Mouse (Mus musculus) kidney, embryonic 16.5 days (tissue): ENCODE measurements around the gene Slc35f6. TPM values are rescaled to one million over a fixed set of nuclear protein-coding genes. Genes with fewer than 3 reads are reported as not detected.

Experiments
- ATAC-seq: fragments of 200-750 bp; cut with Nextera tagmentation; 2 replicates; pipeline ENCODE4 v1.8.0; 2017; ENCODE audit warnings: moderate TSS enrichment; ENCODE audit not compliant: low FRiP score, low TSS enrichment
- H3K27ac ChIP-seq: fragments of 300-500 bp; sonication (generic); 2 replicates; pipeline ENCODE4 v1.5.1; 2014; ENCODE audit warnings: low read length
- H3K27me3 ChIP-seq: fragments of 300-500 bp; sonication (generic); 2 replicates; pipeline ENCODE4 v1.6.1; 2014; ENCODE audit warnings: low read length, control low read depth, mixed read lengths; ENCODE audit not compliant: insufficient read depth
- H3K36me3 ChIP-seq: fragments of 300-500 bp; sonication (generic); 2 replicates; pipeline ENCODE4 v1.6.1; 2014; ENCODE audit warnings: low read length, control low read depth, mixed read lengths; ENCODE audit not compliant: insufficient read depth
- H3K4me1 ChIP-seq: fragments of 300-500 bp; sonication (generic); 2 replicates; pipeline ENCODE4 v1.6.1; 2014; ENCODE audit warnings: low read length, control low read depth, mixed read lengths; ENCODE audit not compliant: insufficient read depth
- H3K4me2 ChIP-seq: fragments of 300-500 bp; sonication (generic); replicated peaks from 2 replicates; pipeline ENCODE4 v1.6.1; 2014; ENCODE audit warnings: low read depth, low read length
- H3K4me3 ChIP-seq: fragments of 300-500 bp; sonication (generic); 2 replicates; pipeline ENCODE4 v1.5.1; 2014; ENCODE audit warnings: mild to moderate bottlenecking, low read length
- H3K9ac ChIP-seq: fragments of 300-500 bp; sonication (generic); replicated peaks from 2 replicates; pipeline ENCODE4 v1.6.1; 2014; ENCODE audit warnings: low read length
- H3K9me3 ChIP-seq: fragments of 300-500 bp; sonication (generic); 2 replicates; pipeline ENCODE4 v1.6.1; 2016; ENCODE audit warnings: low read length, control low read depth
- WGBS: fragments of 180-500 bp; shearing (Covaris S2); extraction: QIAGEN DNeasy Blood & Tissue Kit; methylation state at CpG from one replicate; pipeline ENCODE4 v1.1.7; 2014; 5-methylcytosine and 5-hydroxymethylcytosine counted together
- polyA plus RNA-seq: library from polyadenylated mRNA; unstranded; fragments of >200 nt; fragmentation: Nextera tagmentation; extraction: Ambion mirVana; gene quantifications from 2 replicates; pipeline ENCODE4 v1.2.1, GENCODE M21; 2015

Gene Slc35f6
- polyA plus RNA-seq, 1 experiment from 2014 or later: 31.0 TPM

DNA sequence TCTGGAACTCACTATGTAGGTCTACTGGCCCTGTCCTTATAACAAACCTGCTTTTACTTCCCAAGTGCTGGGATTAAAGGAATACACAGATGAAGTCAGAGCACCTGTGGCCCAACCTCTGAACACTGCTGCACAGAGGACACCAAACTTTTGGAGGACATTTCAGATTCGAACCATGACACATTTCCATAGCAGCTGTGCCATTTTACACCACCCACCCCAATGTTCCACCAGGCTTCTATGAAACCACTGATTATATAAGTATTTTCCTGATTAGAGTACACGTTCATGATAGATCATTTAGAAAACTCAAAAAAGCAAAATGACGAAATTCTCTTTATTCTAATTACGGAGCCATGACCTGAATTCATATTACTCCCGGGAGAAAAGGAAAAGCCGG, 18.2 kb downstream of the Slc35f6 start:
- Histone ChIP-seq H3K9ac (peak overlapping the region; percentile 70), H3K36me3 (peaks cover 10% of the 10 kb centered on the region), H3K27ac (peak overlapping the region; percentile 92), H3K27me3 (no peaks in the 10 kb centered on the region), H3K4me3 (peak overlapping the region; percentile 93), H3K9me3 (no peaks in the 10 kb centered on the region), H3K4me1 (peaks cover 22% of the 10 kb centered on the region), H3K4me2 (peak overlapping the region; percentile 60)
- ATAC-seq: no peak
- 51% methylated on average over 6 of the region's 6 CpGs for WGBS

DNA sequence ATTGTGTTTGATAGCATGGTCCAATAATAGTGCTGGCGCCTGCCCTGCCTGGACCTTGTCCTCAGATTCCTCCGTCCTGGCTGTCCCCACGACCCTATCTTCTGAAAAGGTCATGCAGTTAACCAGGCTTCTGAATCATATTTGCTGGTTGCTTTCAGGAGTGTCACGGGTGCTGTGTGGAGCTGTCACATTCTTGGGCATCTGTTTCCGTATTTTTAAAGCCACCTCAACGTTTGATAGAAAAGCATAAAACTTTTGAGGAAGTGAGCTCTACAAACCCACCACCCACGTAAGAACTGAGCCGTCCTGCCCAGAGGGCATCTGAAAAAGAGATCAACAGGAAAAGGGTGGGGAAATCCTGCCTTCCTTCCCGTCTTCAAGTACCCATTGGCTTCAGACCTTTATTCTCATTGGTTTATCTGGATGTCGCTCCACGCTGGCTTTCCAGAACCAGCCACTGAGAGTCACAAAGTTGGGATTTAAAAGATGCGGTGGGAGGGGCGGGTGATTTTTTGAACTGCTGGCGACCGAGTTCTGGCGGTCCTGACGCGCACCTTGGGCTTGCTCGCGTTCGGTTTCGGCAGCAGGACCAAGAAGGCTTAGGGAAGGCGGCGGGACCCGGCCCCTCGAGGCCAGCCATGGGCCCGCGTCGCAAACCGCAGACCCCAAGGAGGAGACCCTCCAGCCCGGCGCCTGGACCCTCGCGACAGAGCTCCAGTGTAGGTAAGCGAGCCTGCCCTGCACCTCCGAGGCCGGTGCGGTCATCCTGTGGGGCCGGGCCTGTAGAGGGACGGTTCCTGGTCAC, 18.9 kb downstream of the Slc35f6 start, which contains the start of gene Cenpa:
TSS of gene Cenpa (plus strand) at position 387 of the 805 bp plus-strand sequence.
- H3K4me2 ChIP-seq: peak within 1 kb of the TSS; percentile 60
- ATAC-seq: peak; percentile 97
- under 1% methylated on average over 40 of the region's 40 CpGs for WGBS

DNA sequence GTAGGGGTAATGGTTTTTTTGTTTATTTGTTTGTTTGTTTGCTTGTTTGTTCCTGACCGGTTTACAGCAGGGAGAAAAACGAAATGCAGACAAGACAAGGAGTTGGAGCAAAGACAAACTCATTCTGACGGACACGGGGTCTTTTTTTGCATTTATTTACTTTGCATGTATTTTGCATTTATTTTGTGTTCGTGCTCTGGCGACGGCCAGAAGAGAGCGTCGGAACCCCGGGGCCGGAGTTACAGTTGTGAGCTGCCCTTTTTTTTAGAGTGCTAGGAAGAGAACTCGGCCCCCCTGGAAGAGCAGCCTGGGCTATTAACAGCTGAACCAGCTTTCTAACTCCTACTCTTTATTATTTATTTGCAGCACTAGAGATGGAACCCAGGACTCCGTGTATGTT, 19.5 kb downstream of the Slc35f6 start:
- Histone ChIP-seq H3K27ac (peak overlapping the region; percentile 85), H3K4me1 (peaks cover 22% of the 10 kb centered on the region), H3K27me3 (no peaks in the 10 kb centered on the region), H3K4me3 (peak overlapping the region; percentile 93), H3K9me3 (no peaks in the 10 kb centered on the region), H3K36me3 (peaks cover 18% of the 10 kb centered on the region), H3K9ac (peak overlapping the region; percentile 91), H3K4me2 (peak overlapping the region; percentile 60)
- under 1% methylated on average over 13 of the region's 13 CpGs for WGBS
- ATAC-seq: no peak

More for the DNA sequence above, 18.9 kb downstream of the Slc35f6 start, which contains the start of gene Cenpa:
- Histone ChIP-seq H3K27ac (peak within 1 kb of the TSS; percentile 92), H3K9ac (peak within 1 kb of the TSS; percentile 91), H3K4me1 (peaks cover 22% of the 10 kb centered on the region), H3K36me3 (peaks cover 12% of the 10 kb centered on the region), H3K9me3 (no peaks in the 10 kb centered on the region), H3K4me3 (peak within 1 kb of the TSS; percentile 93), H3K27me3 (no peaks in the 10 kb centered on the region)

GRCm38 (mm10) chr5:30667686-30668085, 20.0 kb downstream of the Slc35f6 start:
- Histone ChIP-seq H3K27me3 (no peaks in the 10 kb centered on the region), H3K9me3 (no peaks in the 10 kb centered on the region), H3K4me2 (peak overlapping the region; percentile 60), H3K27ac (no peak overlapping the region), H3K36me3 (peaks cover 22% of the 10 kb centered on the region), H3K4me3 (peak overlapping the region; percentile 93), H3K4me1 (peaks cover 22% of the 10 kb centered on the region), H3K9ac (peak overlapping the region; percentile 91)
- 5% methylated on average over 3 of the region's 3 CpGs for WGBS
- no peak for ATAC-seq

DNA sequence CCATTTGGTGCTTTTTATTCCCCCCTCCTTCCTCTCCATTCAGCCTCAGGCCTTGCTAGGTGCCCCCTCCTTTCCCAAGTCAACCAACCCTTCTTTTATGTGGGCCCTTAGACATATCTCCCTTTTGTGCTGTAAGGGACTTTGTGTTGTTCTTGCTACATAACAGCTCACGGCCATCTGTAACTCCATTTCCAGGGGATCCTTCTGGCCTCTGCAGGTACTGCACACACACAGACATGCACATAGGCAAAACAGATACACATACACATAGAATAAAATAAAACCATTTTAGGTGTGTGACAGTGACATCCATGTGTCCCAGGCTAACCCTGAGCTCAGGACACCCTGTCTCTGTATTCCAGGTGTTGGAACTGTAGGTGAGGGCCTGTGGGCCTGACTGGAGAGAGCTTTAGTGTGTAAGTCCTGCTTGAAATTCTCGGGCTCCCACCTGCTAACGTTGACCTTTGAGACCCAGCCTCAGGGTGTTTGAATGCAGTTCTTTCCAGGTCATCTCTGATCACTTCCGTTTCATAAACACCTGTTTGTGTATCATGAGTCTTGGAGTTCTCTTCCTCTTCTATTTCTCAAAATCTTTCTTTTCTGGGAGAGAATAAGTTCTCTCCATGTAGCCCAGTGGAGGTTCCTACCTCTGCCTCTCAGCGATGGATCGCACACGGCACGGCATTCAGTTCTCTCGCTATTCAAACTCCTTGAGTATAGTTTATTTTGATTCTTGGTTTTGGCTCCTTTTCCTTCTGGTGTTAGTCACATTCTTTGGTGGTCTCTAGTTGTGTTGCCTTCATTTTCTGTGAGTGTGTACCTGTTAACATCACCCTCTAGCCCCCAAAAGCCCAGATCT, 21.1 kb downstream of the Slc35f6 start:
- WGBS: 89% methylated on average over 9 of the region's 9 CpGs
- ATAC-seq: no peak

GRCm38 (mm10) chr5:30669496-30669830, 21.7 kb downstream of the Slc35f6 start:
- Histone ChIP-seq H3K4me1 (peaks cover 22% of the 10 kb centered on the region), H3K4me2 (no peak overlapping the region)
- ATAC-seq: no peak

More for the DNA sequence above, 21.1 kb downstream of the Slc35f6 start:
- Histone ChIP-seq H3K27ac (no peak overlapping the region), H3K4me1 (peaks cover 22% of the 10 kb centered on the region), H3K9ac (no peak overlapping the region), H3K9me3 (no peaks in the 10 kb centered on the region), H3K4me2 (peak overlapping the region; percentile 60), H3K27me3 (no peaks in the 10 kb centered on the region), H3K36me3 (peaks cover 32% of the 10 kb centered on the region), H3K4me3 (peak overlapping the region; percentile 93)

DNA sequence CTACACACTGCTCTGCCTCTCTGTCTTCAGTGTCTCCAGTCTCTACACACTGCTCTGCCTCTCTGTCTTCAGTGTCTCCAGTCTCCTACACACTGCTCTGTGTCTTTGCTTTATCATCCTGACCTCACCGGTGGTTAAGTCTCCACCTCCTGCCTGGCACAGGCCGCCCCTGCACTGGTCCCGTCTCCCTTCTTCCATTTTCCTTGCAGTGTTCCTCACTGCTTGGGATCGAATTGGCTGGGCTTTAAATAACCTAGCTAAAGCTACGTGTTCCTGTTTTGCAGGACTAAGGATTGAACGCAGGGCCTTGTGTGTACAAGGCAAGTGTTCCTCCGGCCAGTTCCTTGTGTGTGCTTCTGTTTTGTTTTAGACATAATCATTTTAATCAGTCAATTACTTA, 22.4 kb downstream of the Slc35f6 start:
- no peak overlapping the region for H3K9ac ChIP-seq
- H3K9me3 ChIP-seq: no peaks in the 10 kb centered on the region
- no peak overlapping the region for H3K4me2 ChIP-seq
- H3K27me3 ChIP-seq: no peaks in the 10 kb centered on the region
- peaks cover 22% of the 10 kb centered on the region for H3K4me1 ChIP-seq
- peaks cover 36% of the 10 kb centered on the region for H3K36me3 ChIP-seq
- no peak overlapping the region for H3K27ac ChIP-seq
- WGBS: 90% methylated on average over 7 of the region's 7 CpGs
- H3K4me3 ChIP-seq: no peak overlapping the region
- no peak for ATAC-seq

More at GRCm38 (mm10) chr5:30669496-30669830, 21.7 kb downstream of the Slc35f6 start:
- peaks cover 32% of the 10 kb centered on the region for H3K36me3 ChIP-seq
- WGBS: 86% methylated on average over 3 of the region's 3 CpGs
- H3K4me3 ChIP-seq: no peak overlapping the region
- no peak overlapping the region for H3K9ac ChIP-seq
- H3K27ac ChIP-seq: no peak overlapping the region
- no peaks in the 10 kb centered on the region for H3K9me3 ChIP-seq
- no peaks in the 10 kb centered on the region for H3K27me3 ChIP-seq

- Histone ChIP-seq H3K27ac (no peak overlapping the region), H3K4me1 (peaks cover 3% of the 10 kb centered on the region; the same call in 1 of the 2 replicates), H3K36me3 (peaks cover 53% of the 10 kb centered on the region), H3K9ac (no peak overlapping the region), H3K4me3 (no peak overlapping the region), H3K27me3 (no peaks in the 10 kb centered on the region), H3K4me2 (no peak overlapping the region), H3K9me3 (no peaks in the 10 kb centered on the region)
- WGBS: 69% methylated on average over 7 of the region's 7 CpGs
- no peak for ATAC-seq
Measured at GRCm38 (mm10) chr5:30674001-30674400, 26.3 kb downstream of the Slc35f6 start.

- WGBS: 92% methylated on average over 7 of the region's 7 CpGs
- no peaks in the 10 kb centered on the region for H3K4me1 ChIP-seq
- H3K4me2 ChIP-seq: no peak overlapping the region
- no peak for ATAC-seq
- H3K27me3 ChIP-seq: no peaks in the 10 kb centered on the region
- H3K9me3 ChIP-seq: no peaks in the 10 kb centered on the region
- H3K36me3 ChIP-seq: peaks cover 38% of the 10 kb centered on the region
- H3K27ac ChIP-seq: no peak overlapping the region
- no peak overlapping the region for H3K4me3 ChIP-seq
- H3K9ac ChIP-seq: no peak overlapping the region
Measured at GRCm38 (mm10) chr5:30676800-30677199, 29.1 kb downstream of the Slc35f6 start.
